Mouse (Mus musculus) lung, postnatal 0 days (tissue): ENCODE measurements around the gene Ttc39b. TPM values are rescaled to one million over a fixed set of nuclear protein-coding genes. Genes with fewer than 3 reads are reported as not detected.
A peak's percentile ranks its signal among the peaks of the same experiment; 100 is the strongest.

ENCODE experiments used
- ATAC-seq: fragments of 200-750 bp; cut with Nextera tagmentation; 2 replicates; pipeline ENCODE4 v1.8.0; 2017; ENCODE audit warnings: moderate library complexity
- DNase-seq: peaks from one replicate; pipeline ENCODE4 v3.0.0-alpha.2; 2016; ENCODE audit warnings: low spot score
- H3K27ac ChIP-seq: fragments of 300-500 bp; sonication (generic); 2 replicates; pipeline ENCODE4 v1.5.1; 2014; ENCODE audit warnings: antibody characterized with exemption, mild to moderate bottlenecking, low read length, mixed read lengths
- H3K27me3 ChIP-seq: fragments of 300-500 bp; sonication (generic); replicated peaks from 2 replicates; pipeline ENCODE4 v1.6.1; 2014; ENCODE audit warnings: low read length, mixed read lengths; ENCODE audit not compliant: insufficient read depth
- H3K36me3 ChIP-seq: fragments of 300-500 bp; sonication (generic); 2 replicates; pipeline ENCODE4 v1.6.1; 2014; ENCODE audit warnings: low read length, mixed read lengths; ENCODE audit not compliant: insufficient read depth
- H3K4me1 ChIP-seq: fragments of 300-500 bp; sonication (generic); 2 replicates; pipeline ENCODE4 v1.6.1; 2014; ENCODE audit warnings: antibody characterized with exemption, low read depth, low read length, mixed read lengths; ENCODE audit not compliant: insufficient read depth
- H3K4me2 ChIP-seq: fragments of 300-500 bp; sonication (generic); replicated peaks from 2 replicates; pipeline ENCODE4 v1.6.1; 2014; ENCODE audit warnings: low read depth, mild to moderate bottlenecking, low read length, moderate library complexity, mixed read lengths
- H3K4me3 ChIP-seq: fragments of 300-500 bp; sonication (generic); 2 replicates; pipeline ENCODE4 v1.5.1; 2014; ENCODE audit warnings: low read depth, low read length
- H3K9ac ChIP-seq: fragments of 300-500 bp; sonication (generic); replicated peaks from 2 replicates; pipeline ENCODE4 v1.6.1; 2014; ENCODE audit warnings: low read depth, mild to moderate bottlenecking
- H3K9me3 ChIP-seq: fragments of 300-500 bp; sonication (generic); 2 replicates; pipeline ENCODE4 v1.6.1; 2016; ENCODE audit warnings: low read length, mixed read lengths
- CTCF ChIP-seq: IDR thresholded peaks from 2 replicates; pipeline ENCODE4 v1.5.1; 2016; ENCODE audit warnings: antibody characterized with exemption, mild to moderate bottlenecking
- EP300 ChIP-seq: IDR thresholded peaks from 2 replicates; pipeline ENCODE4 v1.6.1; 2016; ENCODE audit warnings: antibody characterized with exemption, mild to moderate bottlenecking, control low read depth
- WGBS: fragments of 180-500 bp; shearing (Covaris S2); extraction: QIAGEN DNeasy Blood & Tissue Kit; methylation state at CpG from one replicate; pipeline ENCODE4 v1.1.7; 2014; 5-methylcytosine and 5-hydroxymethylcytosine counted together
- polyA plus RNA-seq: library from polyadenylated mRNA; unstranded; fragments of >200 nt; fragmentation: Nextera tagmentation; extraction: Ambion mirVana; gene quantifications from 2 replicates; pipeline ENCODE4 v1.2.1, GENCODE M21; 2015

Ttc39b gene
- polyA plus RNA-seq, 1 experiment from 2014 or later, result 7.5 TPM

DNA sequence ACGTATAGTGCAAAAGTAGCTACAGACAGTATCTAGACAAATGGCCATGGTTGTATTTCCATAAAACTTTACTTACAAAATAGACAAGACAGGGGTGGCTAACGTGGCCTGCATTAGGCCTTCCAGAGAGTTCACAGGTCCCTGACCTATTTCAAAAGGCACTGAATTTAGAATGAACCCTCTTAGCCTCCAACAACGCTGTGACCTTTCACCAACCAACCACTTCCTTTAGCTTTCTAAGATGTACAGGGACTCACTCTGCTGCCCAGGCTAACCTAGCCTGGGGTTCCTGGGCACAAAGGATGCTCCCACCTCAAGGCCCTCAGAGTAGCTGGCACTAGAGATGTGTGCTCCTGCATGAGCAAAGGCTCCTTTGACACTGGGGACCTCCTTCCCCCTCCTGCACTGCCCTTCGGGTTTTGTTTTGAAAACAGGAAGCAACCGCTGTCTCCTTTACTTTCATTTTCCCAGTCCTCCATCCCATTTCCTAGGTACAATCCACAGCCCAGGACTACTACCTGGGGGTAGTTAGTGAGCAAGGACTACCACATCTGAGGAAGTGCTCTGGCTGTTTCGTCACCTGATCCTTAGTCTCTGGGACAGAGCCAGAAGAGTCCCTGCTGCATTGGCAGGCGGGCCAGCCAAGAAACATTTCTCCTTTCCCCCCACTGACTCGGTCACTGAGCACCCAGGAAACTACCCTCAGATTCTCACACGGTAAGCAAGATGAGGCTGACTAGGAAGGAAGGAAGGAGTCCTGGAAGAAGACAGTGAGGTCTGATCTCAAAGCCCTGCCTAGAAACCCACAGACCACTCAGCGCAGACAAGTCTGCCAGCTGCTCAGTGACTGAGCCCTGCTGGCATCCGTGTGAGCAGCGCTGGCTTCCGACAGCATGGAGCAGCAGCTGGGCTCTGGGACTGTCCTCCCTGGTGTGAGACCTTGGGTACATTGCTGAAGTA, 8.9 kb downstream of the Ttc39b start:
- peak overlapping the region; percentile 55 for H3K4me2 ChIP-seq
- peak overlapping the region; percentile 39; the same call in 1 of the 2 replicates for H3K9ac ChIP-seq
- no peaks in the 10 kb centered on the region for H3K27me3 ChIP-seq
- ATAC-seq, result peak; percentile 73
- peak; percentile 66 for DNase-seq
- H3K36me3 ChIP-seq, result no peaks in the 10 kb centered on the region
- H3K9me3 ChIP-seq, result no peaks in the 10 kb centered on the region
- WGBS, result 27% methylated on average over 13 of the region's 13 CpGs
- no peak for TF ChIP-seq EP300
- TF ChIP-seq CTCF, result no peak
- peak overlapping the region; percentile 28; the same call in 1 of the 2 replicates for H3K4me3 ChIP-seq
- peak overlapping the region; percentile 85 for H3K27ac ChIP-seq
- H3K4me1 ChIP-seq, result peaks cover 11% of the 10 kb centered on the region

DNA sequence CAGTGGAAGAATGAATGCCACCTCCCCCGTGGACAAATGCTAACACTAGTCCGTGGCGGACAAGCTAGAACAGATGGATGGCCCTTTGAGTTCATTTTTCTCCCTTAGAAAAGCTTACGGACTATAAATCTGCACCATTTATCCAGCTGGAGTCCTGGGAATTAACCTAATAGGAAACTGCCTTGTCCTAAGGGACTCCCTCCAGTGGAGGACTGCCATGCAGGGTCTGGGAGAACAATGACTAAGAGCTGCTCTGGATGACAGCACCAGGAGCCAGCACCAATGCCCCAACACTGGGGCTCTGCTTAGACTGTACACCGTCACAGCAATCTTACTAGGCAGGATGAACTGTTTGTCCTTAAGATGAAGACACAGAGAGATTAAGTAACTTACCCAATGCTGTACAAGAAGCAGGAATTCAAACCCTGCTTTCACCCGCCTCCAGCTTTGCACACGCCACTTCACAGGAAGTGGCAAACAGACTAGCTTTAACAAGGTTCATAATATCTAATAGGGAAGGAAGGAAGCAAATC, 9.7 kb downstream of the Ttc39b start:
- TF ChIP-seq EP300 (no peak), CTCF (peak; percentile 14; the same call in 1 of the 2 replicates)
- ATAC-seq (peak; percentile 15; the same call in 1 of the 2 replicates), DNase-seq (peak; percentile 37)
- no peak overlapping the region for H3K9ac ChIP-seq
- no peaks in the 10 kb centered on the region for H3K9me3 ChIP-seq
- H3K4me2 ChIP-seq, result no peak overlapping the region
- H3K27ac ChIP-seq, result peak overlapping the region; percentile 85; the same call in 1 of the 2 replicates
- H3K4me3 ChIP-seq, result no peak overlapping the region
- peaks cover 11% of the 10 kb centered on the region for H3K4me1 ChIP-seq
- no peaks in the 10 kb centered on the region for H3K36me3 ChIP-seq
- H3K27me3 ChIP-seq, result no peaks in the 10 kb centered on the region
- WGBS, result 64% methylated on average over 7 of the region's 7 CpGs

DNA sequence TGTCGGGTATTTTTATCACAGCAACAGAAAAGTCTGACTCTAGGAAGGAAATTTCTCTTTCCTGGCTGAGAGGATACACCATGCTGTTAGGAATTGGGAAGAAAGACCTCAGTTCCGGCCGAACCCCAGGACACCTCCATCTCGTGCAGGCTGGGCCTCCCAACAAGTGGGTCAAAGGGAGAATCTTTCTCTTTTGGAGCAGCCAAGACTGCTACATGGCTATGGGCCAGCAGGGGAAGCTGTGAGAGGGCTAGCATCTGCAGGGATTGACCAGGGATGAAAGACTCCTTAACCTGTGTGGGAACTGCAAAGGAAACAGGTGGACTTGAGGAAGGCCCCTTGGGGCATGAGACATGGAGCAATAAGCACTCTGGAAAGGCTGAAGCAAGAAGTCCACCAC, 11.7 kb downstream of the Ttc39b start:
- DNase-seq, result no peak
- Histone ChIP-seq H3K9me3 (no peaks in the 10 kb centered on the region), H3K27ac (no peak overlapping the region), H3K4me3 (no peak overlapping the region), H3K36me3 (no peaks in the 10 kb centered on the region), H3K4me1 (peaks cover 11% of the 10 kb centered on the region), H3K27me3 (no peaks in the 10 kb centered on the region), H3K4me2 (no peak overlapping the region), H3K9ac (no peak overlapping the region)
- 61% methylated on average over 4 of the region's 4 CpGs for WGBS
- ATAC-seq, result no peak
- TF ChIP-seq EP300 (no peak), CTCF (no peak)

DNA sequence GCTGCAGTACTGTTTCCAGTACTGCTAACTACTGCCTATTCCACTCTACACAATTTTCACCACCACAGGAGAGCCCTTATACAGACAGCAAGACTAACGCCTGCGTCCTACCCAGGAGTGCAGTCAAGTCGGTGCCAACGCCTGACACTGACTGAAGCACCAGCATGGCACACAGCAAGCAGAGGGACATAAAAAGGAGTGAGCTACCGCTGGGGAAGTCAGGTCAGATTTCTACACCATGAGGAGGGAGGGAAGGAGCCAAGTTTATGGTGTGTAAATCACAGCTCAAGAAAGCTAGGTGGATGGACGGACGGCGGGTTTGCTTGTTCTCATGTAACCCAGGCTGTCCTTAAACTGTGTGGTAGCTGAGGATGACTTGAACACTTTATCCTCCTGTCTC, 12.6 kb downstream of the Ttc39b start:
- no peaks in the 10 kb centered on the region for H3K27me3 ChIP-seq
- H3K9me3 ChIP-seq, result no peaks in the 10 kb centered on the region
- H3K4me1 ChIP-seq, result peaks cover 16% of the 10 kb centered on the region
- no peak overlapping the region for H3K27ac ChIP-seq
- H3K36me3 ChIP-seq, result no peaks in the 10 kb centered on the region
- H3K4me3 ChIP-seq, result no peak overlapping the region
- TF ChIP-seq EP300 (no peak), CTCF (no peak)
- no peak for ATAC-seq
- H3K9ac ChIP-seq, result no peak overlapping the region
- WGBS, result 85% methylated on average over 8 of the region's 8 CpGs
- no peak overlapping the region for H3K4me2 ChIP-seq
- no peak for DNase-seq

DNA sequence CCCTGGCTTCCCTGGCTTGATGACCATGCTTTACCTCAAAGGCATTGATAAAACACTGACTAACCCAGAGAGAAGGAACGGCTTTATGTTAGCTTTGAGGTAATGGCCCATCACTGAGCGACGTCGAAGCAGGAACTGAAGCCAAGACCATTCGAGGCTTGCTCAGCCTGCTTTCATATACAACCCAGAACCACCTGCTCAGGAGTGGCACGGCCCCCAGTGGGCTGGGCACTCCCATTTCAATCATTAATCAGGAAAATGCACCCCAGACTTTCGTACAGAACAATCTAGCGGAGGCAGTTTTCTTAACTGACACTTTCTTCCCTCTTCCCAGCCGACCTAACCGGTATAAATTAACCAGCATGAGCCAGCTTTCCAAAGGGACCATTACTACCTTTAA, 13.1 kb downstream of the Ttc39b start:
- Histone ChIP-seq H3K4me3 (no peak overlapping the region), H3K4me1 (peaks cover 16% of the 10 kb centered on the region), H3K27me3 (no peaks in the 10 kb centered on the region), H3K36me3 (no peaks in the 10 kb centered on the region), H3K9ac (no peak overlapping the region), H3K9me3 (no peaks in the 10 kb centered on the region), H3K27ac (no peak overlapping the region), H3K4me2 (no peak overlapping the region)
- TF ChIP-seq EP300 (no peak), CTCF (no peak)
- DNase-seq, result no peak
- 70% methylated on average over 10 of the region's 10 CpGs for WGBS
- ATAC-seq, result no peak

DNA sequence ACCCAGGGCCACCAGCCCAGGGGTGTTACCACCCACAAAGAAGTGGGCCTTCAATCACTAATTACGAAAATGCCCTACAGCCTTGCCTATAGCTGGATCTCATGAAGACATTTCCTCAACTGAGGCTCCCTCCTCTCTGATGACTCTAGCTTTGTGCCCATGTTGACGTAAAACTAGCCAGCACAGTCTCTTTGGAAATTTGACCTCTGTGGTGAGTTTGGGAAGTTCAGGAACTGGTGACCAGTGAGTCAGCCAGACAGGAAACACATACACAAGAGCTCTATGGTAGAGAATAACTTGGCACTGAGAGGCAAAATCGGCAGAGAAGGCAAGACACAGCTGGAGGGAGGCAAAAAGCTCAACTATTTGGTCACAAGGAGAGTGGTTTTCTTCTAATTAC, 15.1 kb downstream of the Ttc39b start:
- TF ChIP-seq CTCF, result no peak
- no peak; the same call in 1 of the 2 replicates for TF ChIP-seq EP300
- H3K4me1 ChIP-seq, result peaks cover 6% of the 10 kb centered on the region; the same call in 1 of the 2 replicates
- no peak overlapping the region for H3K9ac ChIP-seq
- H3K4me2 ChIP-seq, result no peak overlapping the region
- no peak overlapping the region for H3K4me3 ChIP-seq
- H3K9me3 ChIP-seq, result no peaks in the 10 kb centered on the region
- WGBS, result 48% methylated on average over 3 of the region's 3 CpGs
- H3K36me3 ChIP-seq, result no peaks in the 10 kb centered on the region
- no peaks in the 10 kb centered on the region for H3K27me3 ChIP-seq
- peak overlapping the region; percentile 86; the same call in 1 of the 2 replicates for H3K27ac ChIP-seq
- ATAC-seq (peak; percentile 9; the same call in 1 of the 2 replicates), DNase-seq (peak; percentile 71)
